Mouse (Mus musculus) stomach, postnatal 0 days (tissue): ENCODE results near the gene Dnaic1.

Experiments used
- CTCF ChIP-seq: IDR thresholded peaks from 2 replicates; pipeline ENCODE4 v1.5.1; 2016; ENCODE audit warnings: antibody characterized with exemption, low read depth, mild to moderate bottlenecking, moderate library complexity
- EP300 ChIP-seq: optimal IDR thresholded peaks from 2 replicates; pipeline ENCODE3; 2016; ENCODE audit warnings: antibody characterized with exemption

DNA sequence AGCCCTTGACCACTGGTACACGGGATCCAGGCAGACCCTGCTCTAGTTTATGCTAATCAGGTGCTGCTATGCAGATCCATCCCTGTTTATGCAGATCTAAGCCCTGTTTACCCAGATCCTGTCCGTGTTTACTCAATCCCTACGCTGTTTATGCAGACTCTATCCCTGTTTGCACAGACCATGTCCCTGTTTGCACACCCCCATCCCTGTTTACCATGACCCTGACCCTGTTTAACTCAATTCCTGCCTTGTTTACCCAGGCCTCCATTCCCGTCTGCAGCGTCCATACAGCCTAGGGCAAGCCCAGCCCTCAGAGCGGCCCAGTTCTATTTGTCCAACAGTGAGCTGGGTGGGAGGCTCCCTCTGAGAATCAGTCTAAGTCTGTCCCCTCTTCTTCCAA is 60.6 kb downstream of the Dnaic1 start:
- no peak for TF ChIP-seq CTCF
- no peak for TF ChIP-seq EP300
